Mouse (Mus musculus) hindbrain, embryonic 14.5 days (tissue): ENCODE data around the gene Phf6. TPM values are rescaled to one million over a fixed set of nuclear protein-coding genes. Genes with fewer than 3 reads are reported as not detected.
"Not testable (repeated sequence)": the region's sequence is repeated elsewhere in the genome, so short reads cannot be mapped to it uniquely, and the experiment has no call there.

ENCODE experiments used
- ATAC-seq: fragments of 200-750 bp; cut with Nextera tagmentation; 2 replicates; pipeline ENCODE4 v1.8.0; 2017; ENCODE audit warnings: moderate number of reproducible peaks, mild to moderate bottlenecking, moderate TSS enrichment, moderate library complexity; ENCODE audit not compliant: low FRiP score
- DNase-seq: peaks from one replicate; pipeline ENCODE4 v3.0.0-alpha.2; 2015; ENCODE audit warnings: low spot score
- H3K27ac ChIP-seq: fragments of 300-500 bp; sonication (generic); 2 replicates; pipeline ENCODE4 v1.5.1; 2014; ENCODE audit warnings: mild to moderate bottlenecking, moderate library complexity
- H3K27me3 ChIP-seq: fragments of 300-500 bp; sonication (generic); 2 replicates; pipeline ENCODE4 v1.6.1; 2014; ENCODE audit warnings: mild to moderate bottlenecking, low read length, mixed read lengths; ENCODE audit not compliant: control insufficient read depth, insufficient read depth
- H3K36me3 ChIP-seq: fragments of 300-500 bp; sonication (generic); replicated peaks from 2 replicates; pipeline ENCODE4 v1.6.1; 2014; ENCODE audit not compliant: control insufficient read depth, insufficient read depth
- H3K4me1 ChIP-seq: fragments of 300-500 bp; sonication (generic); replicated peaks from 2 replicates; pipeline ENCODE4 v1.6.1; 2014; ENCODE audit warnings: antibody characterized with exemption, low read length, mixed read lengths; ENCODE audit not compliant: control insufficient read depth, insufficient read depth
- H3K4me2 ChIP-seq: fragments of 300-500 bp; sonication (generic); replicated peaks from 2 replicates; pipeline ENCODE4 v1.6.1; 2014; ENCODE audit warnings: mild to moderate bottlenecking, moderate library complexity
- H3K4me3 ChIP-seq: fragments of 300-500 bp; sonication (generic); replicated peaks from 2 replicates; pipeline ENCODE4 v1.5.1; 2014; ENCODE audit warnings: mild to moderate bottlenecking, low read length
- H3K9ac ChIP-seq: fragments of 300-500 bp; sonication (generic); 2 replicates; pipeline ENCODE4 v1.6.1; 2014
- H3K9me3 ChIP-seq: fragments of 300-500 bp; sonication (generic); 2 replicates; pipeline ENCODE4 v1.6.1; 2016; ENCODE audit warnings: low read length; ENCODE audit not compliant: control insufficient read depth
- WGBS: fragments of 180-500 bp; shearing (Covaris S2); extraction: QIAGEN DNeasy Blood & Tissue Kit; methylation state at CpG from one replicate; pipeline ENCODE4 v1.1.7; 2014; 5-methylcytosine and 5-hydroxymethylcytosine counted together
- polyA plus RNA-seq: library from polyadenylated mRNA; unstranded; fragments of >200 nt; fragmentation: Nextera tagmentation; extraction: Ambion mirVana; gene quantifications from 2 replicates; pipeline ENCODE4 v1.2.1, GENCODE M21; 2014

The Phf6 gene
- polyA plus RNA-seq, 1 experiment from 2014 or later, result 71.2 TPM

- no peak for DNase-seq
- no peaks in the 10 kb centered on the region for H3K9me3 ChIP-seq
- 59% methylated on average over 3 of the region's 3 CpGs for WGBS
Observed at GRCm38 (mm10) chrX:52971211-52972006, 59.3 kb downstream of the Phf6 start.

GRCm38 (mm10) chrX:52972129-52972528 is 60.1 kb downstream of the Phf6 start:
- Histone ChIP-seq H3K27me3 (no peaks in the 10 kb centered on the region), H3K27ac (no peak overlapping the region), H3K4me3 (no peak overlapping the region), H3K9ac (no peak overlapping the region), H3K36me3 (no peaks in the 10 kb centered on the region), H3K4me1 (no peaks in the 10 kb centered on the region), H3K4me2 (no peak overlapping the region), H3K9me3 (no peaks in the 10 kb centered on the region)
- ATAC-seq (no peak), DNase-seq (no peak)
- WGBS, result 60% methylated on average over 1 of the region's 1 CpGs

More at GRCm38 (mm10) chrX:52971211-52972006, 59.3 kb downstream of the Phf6 start:
- H3K9ac ChIP-seq, result no peak overlapping the region
- ATAC-seq, result no peak
- H3K4me3 ChIP-seq, result no peak overlapping the region
- no peak overlapping the region for H3K4me2 ChIP-seq
- no peak overlapping the region for H3K27ac ChIP-seq
- H3K27me3 ChIP-seq, result no peaks in the 10 kb centered on the region
- H3K36me3 ChIP-seq, result no peaks in the 10 kb centered on the region
- H3K4me1 ChIP-seq, result no peaks in the 10 kb centered on the region

- WGBS, result 94% methylated on average over 1 of the region's 1 CpGs
- ATAC-seq, result no peak
Observed at GRCm38 (mm10) chrX:52972680-52973079, 60.6 kb downstream of the Phf6 start.

GRCm38 (mm10) chrX:52978576-52978975 is 66.5 kb downstream of the Phf6 start:
- Histone ChIP-seq H3K9ac (no peak overlapping the region), H3K36me3 (no peaks in the 10 kb centered on the region), H3K9me3 (no peaks in the 10 kb centered on the region), H3K4me2 (no peak overlapping the region), H3K27me3 (no peaks in the 10 kb centered on the region), H3K27ac (no peak overlapping the region), H3K4me1 (no peaks in the 10 kb centered on the region), H3K4me3 (no peak overlapping the region)
- DNase-seq (no peak), ATAC-seq (no peak)
- 50% methylated on average over 1 of the region's 1 CpGs for WGBS

More at GRCm38 (mm10) chrX:52972680-52973079, 60.6 kb downstream of the Phf6 start:
- Histone ChIP-seq H3K36me3 (no peaks in the 10 kb centered on the region), H3K9me3 (no peaks in the 10 kb centered on the region), H3K4me2 (no peak overlapping the region), H3K4me1 (no peaks in the 10 kb centered on the region), H3K27me3 (no peaks in the 10 kb centered on the region), H3K27ac (no peak overlapping the region), H3K4me3 (no peak overlapping the region), H3K9ac (no peak overlapping the region)
- DNase-seq, result no peak

- 68% methylated on average over 3 of the region's 3 CpGs for WGBS
- no peaks in the 10 kb centered on the region for H3K36me3 ChIP-seq
- ATAC-seq, result no peak
- no peaks in the 10 kb centered on the region for H3K27me3 ChIP-seq
- H3K27ac ChIP-seq, result no peak overlapping the region
- H3K4me3 ChIP-seq, result no peak overlapping the region
- no peak overlapping the region for H3K9ac ChIP-seq
- no peak overlapping the region for H3K4me2 ChIP-seq
- no peaks in the 10 kb centered on the region for H3K4me1 ChIP-seq
- no peaks in the 10 kb centered on the region for H3K9me3 ChIP-seq
- DNase-seq, result no peak
Observed at GRCm38 (mm10) chrX:52981378-52981777, 69.3 kb downstream of the Phf6 start.

- ATAC-seq (peak; percentile 96), DNase-seq (peak; percentile 83)
- Histone ChIP-seq H3K9me3 (no peaks in the 10 kb centered on the region), H3K36me3 (no peaks in the 10 kb centered on the region), H3K4me2 (peak within 1 kb of the TSS; percentile 46), H3K4me3 (peak within 1 kb of the TSS; percentile 70), H3K9ac (peak within 1 kb of the TSS; percentile 78), H3K27ac (peak within 1 kb of the TSS; percentile 92), H3K27me3 (no peaks in the 10 kb centered on the region), H3K4me1 (peaks cover 9% of the 10 kb centered on the region)
- WGBS, result 16% methylated on average over 62 of the region's 72 CpGs
Observed at GRCm38 (mm10) chrX:52987905-52988783, 76.1 kb downstream of the Phf6 start, which contains the start of gene Hprt. Hprt (plus strand) TSS chrX:52988137.

GRCm38 (mm10) chrX:52994726-52995125 is 82.7 kb downstream of the Phf6 start:
- WGBS, result 90% methylated on average over 5 of the region's 5 CpGs
- not testable (repeated sequence) for ATAC-seq

GRCm38 (mm10) chrX:53004887-53005286 is 92.8 kb downstream of the Phf6 start:
- ATAC-seq, H3K4me2 ChIP-seq, H3K4me3 ChIP-seq, H3K4me1 ChIP-seq, H3K36me3 ChIP-seq, H3K9ac ChIP-seq, H3K27me3 ChIP-seq, DNase-seq, H3K9me3 ChIP-seq, H3K27ac ChIP-seq: not testable (repeated sequence)
- 68% methylated on average over 4 of the region's 4 CpGs for WGBS

More at GRCm38 (mm10) chrX:52994726-52995125, 82.7 kb downstream of the Phf6 start:
- not testable (repeated sequence) for DNase-seq, H3K36me3 ChIP-seq, H3K4me1 ChIP-seq, H3K27ac ChIP-seq, H3K4me3 ChIP-seq, H3K4me2 ChIP-seq, H3K27me3 ChIP-seq, H3K9ac ChIP-seq, H3K9me3 ChIP-seq

- Histone ChIP-seq H3K27me3 (no peaks in the 10 kb centered on the region), H3K36me3 (no peaks in the 10 kb centered on the region), H3K27ac (no peak overlapping the region), H3K9me3 (no peaks in the 10 kb centered on the region), H3K4me2 (no peak overlapping the region), H3K4me3 (no peak overlapping the region), H3K9ac (no peak overlapping the region), H3K4me1 (no peaks in the 10 kb centered on the region)
- WGBS, result 54% methylated on average over 3 of the region's 3 CpGs
- DNase-seq, result peak; percentile 84
- no peak for ATAC-seq
Observed at GRCm38 (mm10) chrX:53006062-53006461, 94.0 kb downstream of the Phf6 start.
